Mouse (Mus musculus) forebrain, embryonic 11.5 days (tissue): ENCODE measurements around the gene Gm48552. TPM values are rescaled to one million over a fixed set of nuclear protein-coding genes. Genes with fewer than 3 reads are reported as not detected.
A peak's percentile ranks its signal among the peaks of the same experiment; 100 is the strongest.

Source experiments
- ATAC-seq: fragments of 200-750 bp; cut with Nextera tagmentation; replicated peaks from 2 replicates; pipeline ENCODE4 v1.8.0; 2017; ENCODE audit warnings: moderate TSS enrichment; ENCODE audit not compliant: low FRiP score
- DNase-seq: peaks from one replicate; pipeline ENCODE4 v3.0.0-alpha.2; 2017; ENCODE audit warnings: low spot score
- H3K27ac ChIP-seq: fragments of 300-500 bp; sonication (generic); 2 replicates; pipeline ENCODE4 v1.5.1; 2014; ENCODE audit warnings: low read depth, low read length
- H3K27me3 ChIP-seq: fragments of 300-500 bp; sonication (generic); 2 replicates; pipeline ENCODE4 v1.6.1; 2014; ENCODE audit warnings: mild to moderate bottlenecking, low read length, mixed read lengths; ENCODE audit not compliant: control insufficient read depth, insufficient read depth
- H3K36me3 ChIP-seq: fragments of 300-500 bp; sonication (generic); 2 replicates; pipeline ENCODE4 v1.6.1; 2014; ENCODE audit warnings: mild to moderate bottlenecking, low read length, moderate library complexity, mixed read lengths; ENCODE audit not compliant: control insufficient read depth, insufficient read depth
- H3K4me1 ChIP-seq: fragments of 300-500 bp; sonication (generic); replicated peaks from 2 replicates; pipeline ENCODE4 v1.6.1; 2014; ENCODE audit warnings: low read length, mixed read lengths; ENCODE audit not compliant: control insufficient read depth, insufficient read depth
- H3K4me2 ChIP-seq: fragments of 300-500 bp; sonication (generic); 2 replicates; pipeline ENCODE4 v1.6.1; 2014; ENCODE audit warnings: low read depth, mild to moderate bottlenecking, low read length, moderate library complexity, mixed read lengths; ENCODE audit not compliant: severe bottlenecking
- H3K4me3 ChIP-seq: fragments of 300-500 bp; sonication (generic); 2 replicates; pipeline ENCODE4 v1.5.1; 2014; ENCODE audit warnings: low read depth, low read length
- H3K9ac ChIP-seq: fragments of 300-500 bp; sonication (generic); 2 replicates; pipeline ENCODE4 v1.6.1; 2014; ENCODE audit warnings: low read length
- H3K9me3 ChIP-seq: fragments of 300-500 bp; sonication (generic); 2 replicates; pipeline ENCODE4 v1.6.1; 2016; ENCODE audit warnings: low read length, mixed read lengths; ENCODE audit not compliant: control insufficient read depth
- WGBS: fragments of 180-500 bp; shearing (Covaris S2); extraction: QIAGEN DNeasy Blood & Tissue Kit; methylation state at CpG from one replicate; pipeline ENCODE4 v1.1.7; 2014; 5-methylcytosine and 5-hydroxymethylcytosine counted together
- polyA plus RNA-seq: library from polyadenylated mRNA; unstranded; fragments of >200 nt; fragmentation: Nextera tagmentation; extraction: Ambion mirVana; gene quantifications from 2 replicates; pipeline ENCODE4 v1.2.1, GENCODE M21; 2014

Gene Gm48552
- polyA plus RNA-seq, 1 experiment from 2014 or later: 1.1 TPM

GRCm38 (mm10) chr10:81349146-81349545 is 39.7 kb upstream of the Gm48552 start:
- Histone ChIP-seq H3K9ac (peak overlapping the region; percentile 80), H3K4me2 (peak overlapping the region; percentile 88), H3K4me3 (peak overlapping the region; percentile 77), H3K4me1 (peaks cover 23% of the 10 kb centered on the region), H3K27me3 (peaks cover 10% of the 10 kb centered on the region), H3K9me3 (no peaks in the 10 kb centered on the region), H3K27ac (no peak overlapping the region), H3K36me3 (no peaks in the 10 kb centered on the region; the same call in 1 of the 2 replicates)
- DNase-seq (no peak), ATAC-seq (no peak)
- WGBS: 1% methylated on average over 12 of the region's 12 CpGs

DNA sequence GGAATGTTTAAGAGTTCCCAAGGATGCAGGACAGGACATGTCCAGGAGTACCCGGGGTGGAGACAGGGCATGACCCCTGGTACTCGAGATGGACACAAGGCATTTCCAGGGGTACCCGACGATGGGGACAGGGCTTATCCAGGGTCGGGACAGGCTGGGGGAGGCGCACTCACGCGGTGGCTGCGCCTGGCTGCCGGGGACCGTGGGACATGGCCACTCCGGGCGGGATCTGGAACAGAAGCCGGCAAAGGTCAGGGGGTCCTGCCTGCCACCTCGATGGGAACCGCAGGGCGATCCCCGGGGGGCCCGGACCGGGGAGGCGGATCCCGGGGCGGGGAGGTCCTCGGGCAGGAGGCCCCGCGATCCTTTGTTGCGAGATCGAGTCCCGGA is 38.8 kb upstream of the Gm48552 start:
- peak overlapping the region; percentile 21; the same call in 1 of the 2 replicates for H3K27ac ChIP-seq
- peaks cover 2% of the 10 kb centered on the region for H3K27me3 ChIP-seq
- peak; percentile 29 for ATAC-seq
- peaks cover 23% of the 10 kb centered on the region for H3K4me1 ChIP-seq
- DNase-seq: no peak
- peak overlapping the region; percentile 77 for H3K4me3 ChIP-seq
- no peaks in the 10 kb centered on the region; the same call in 1 of the 2 replicates for H3K36me3 ChIP-seq
- WGBS: under 1% methylated on average over 28 of the region's 29 CpGs
- peak overlapping the region; percentile 88 for H3K4me2 ChIP-seq
- peak overlapping the region; percentile 80 for H3K9ac ChIP-seq
- no peaks in the 10 kb centered on the region for H3K9me3 ChIP-seq

- H3K4me3 ChIP-seq: peak within 1 kb of the TSS; percentile 77
Observed at GRCm38 (mm10) chr10:81350351-81351063, 38.3 kb upstream of the Gm48552 start, which contains the start of gene Hmg20b. Gene Hmg20b (minus strand): TSS chr10:81350480.

GRCm38 (mm10) chr10:81351678-81352291 is 37.0 kb upstream of the Gm48552 start:
- no peak for ATAC-seq
- 21% methylated on average over 9 of the region's 9 CpGs for WGBS
- Histone ChIP-seq H3K9me3 (no peaks in the 10 kb centered on the region), H3K4me2 (no peak overlapping the region), H3K4me3 (no peak overlapping the region), H3K27ac (no peak overlapping the region), H3K36me3 (no peaks in the 10 kb centered on the region), H3K27me3 (peaks cover 6% of the 10 kb centered on the region; the same call in 1 of the 2 replicates), H3K9ac (no peak overlapping the region), H3K4me1 (peaks cover 16% of the 10 kb centered on the region)
- no peak for DNase-seq

More at GRCm38 (mm10) chr10:81350351-81351063, 38.3 kb upstream of the Gm48552 start, which contains the start of gene Hmg20b:
- no peaks in the 10 kb centered on the region for H3K36me3 ChIP-seq
- ATAC-seq: peak; percentile 95
- H3K27me3 ChIP-seq: 0 out of 2 replicates have a peak, but pooled peaks cover 2% of the 10 kb centered on the region
- DNase-seq: peak; percentile 100
- H3K27ac ChIP-seq: peak within 1 kb of the TSS; percentile 21; the same call in 1 of the 2 replicates
- peaks cover 23% of the 10 kb centered on the region for H3K4me1 ChIP-seq
- under 1% methylated on average over 52 of the region's 54 CpGs for WGBS
- H3K9ac ChIP-seq: peak within 1 kb of the TSS; percentile 80
- no peaks in the 10 kb centered on the region for H3K9me3 ChIP-seq
- peak within 1 kb of the TSS; percentile 88 for H3K4me2 ChIP-seq

- WGBS: 68% methylated on average over 9 of the region's 9 CpGs
- ATAC-seq (no peak), DNase-seq (no peak)
- Histone ChIP-seq H3K4me2 (no peak overlapping the region), H3K36me3 (no peaks in the 10 kb centered on the region), H3K27ac (no peak overlapping the region), H3K4me1 (peaks cover 7% of the 10 kb centered on the region; the same call in 1 of the 2 replicates), H3K9ac (no peak overlapping the region), H3K9me3 (no peaks in the 10 kb centered on the region), H3K27me3 (peaks cover 5% of the 10 kb centered on the region; the same call in 1 of the 2 replicates), H3K4me3 (no peak overlapping the region)
Observed at GRCm38 (mm10) chr10:81354738-81355477, 33.9 kb upstream of the Gm48552 start.

DNA sequence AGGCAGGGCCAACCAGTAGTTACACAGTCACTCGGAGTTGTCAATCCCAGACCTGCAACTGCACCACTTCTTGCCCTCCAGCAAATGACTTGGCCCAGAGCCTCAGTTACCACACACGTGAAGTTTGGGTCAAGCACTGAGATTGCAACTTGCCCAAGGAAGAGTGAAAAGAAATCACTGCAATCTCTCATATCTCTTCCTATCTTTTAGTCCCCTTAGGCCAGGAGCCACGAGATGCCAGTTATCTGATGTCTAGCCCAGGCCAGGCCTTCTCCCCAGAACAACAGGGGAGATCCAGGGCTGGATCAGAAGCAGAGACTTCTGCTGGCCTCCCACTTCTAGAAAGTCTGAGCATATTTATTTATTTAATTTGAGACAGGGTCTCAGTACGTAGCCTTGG is 33.3 kb upstream of the Gm48552 start:
- DNase-seq (no peak), ATAC-seq (no peak)
- H3K4me2 ChIP-seq: no peak overlapping the region
- no peaks in the 10 kb centered on the region for H3K36me3 ChIP-seq
- H3K9me3 ChIP-seq: no peaks in the 10 kb centered on the region
- H3K4me3 ChIP-seq: no peak overlapping the region
- H3K9ac ChIP-seq: no peak overlapping the region
- H3K27me3 ChIP-seq: peaks cover 5% of the 10 kb centered on the region; the same call in 1 of the 2 replicates
- 80% methylated on average over 4 of the region's 4 CpGs for WGBS
- H3K4me1 ChIP-seq: peaks cover 7% of the 10 kb centered on the region; the same call in 1 of the 2 replicates
- no peak overlapping the region for H3K27ac ChIP-seq

- Histone ChIP-seq H3K4me2 (peak overlapping the region; percentile 99; the same call in 1 of the 2 replicates), H3K9ac (no peak overlapping the region), H3K36me3 (no peaks in the 10 kb centered on the region), H3K27me3 (peaks cover 5% of the 10 kb centered on the region; the same call in 1 of the 2 replicates), H3K4me1 (peaks cover 7% of the 10 kb centered on the region; the same call in 1 of the 2 replicates), H3K9me3 (no peaks in the 10 kb centered on the region), H3K27ac (no peak overlapping the region), H3K4me3 (no peak overlapping the region; the same call in 1 of the 2 replicates)
- 60% methylated on average over 12 of the region's 12 CpGs for WGBS
- no peak for DNase-seq
- ATAC-seq: no peak
Observed at GRCm38 (mm10) chr10:81356352-81356990, 32.3 kb upstream of the Gm48552 start.
